Mouse (Mus musculus) heart, postnatal 0 days (tissue): ENCODE measurements around the gene Nhsl1.

Experiments
- CTCF ChIP-seq: IDR thresholded peaks from 2 replicates; pipeline ENCODE4 v1.5.1; 2016; ENCODE audit warnings: antibody characterized with exemption, control low read depth, low read depth
- EP300 ChIP-seq: IDR thresholded peaks from 2 replicates; pipeline ENCODE4 v1.6.1; 2016; ENCODE audit warnings: antibody characterized with exemption, low read depth

DNA sequence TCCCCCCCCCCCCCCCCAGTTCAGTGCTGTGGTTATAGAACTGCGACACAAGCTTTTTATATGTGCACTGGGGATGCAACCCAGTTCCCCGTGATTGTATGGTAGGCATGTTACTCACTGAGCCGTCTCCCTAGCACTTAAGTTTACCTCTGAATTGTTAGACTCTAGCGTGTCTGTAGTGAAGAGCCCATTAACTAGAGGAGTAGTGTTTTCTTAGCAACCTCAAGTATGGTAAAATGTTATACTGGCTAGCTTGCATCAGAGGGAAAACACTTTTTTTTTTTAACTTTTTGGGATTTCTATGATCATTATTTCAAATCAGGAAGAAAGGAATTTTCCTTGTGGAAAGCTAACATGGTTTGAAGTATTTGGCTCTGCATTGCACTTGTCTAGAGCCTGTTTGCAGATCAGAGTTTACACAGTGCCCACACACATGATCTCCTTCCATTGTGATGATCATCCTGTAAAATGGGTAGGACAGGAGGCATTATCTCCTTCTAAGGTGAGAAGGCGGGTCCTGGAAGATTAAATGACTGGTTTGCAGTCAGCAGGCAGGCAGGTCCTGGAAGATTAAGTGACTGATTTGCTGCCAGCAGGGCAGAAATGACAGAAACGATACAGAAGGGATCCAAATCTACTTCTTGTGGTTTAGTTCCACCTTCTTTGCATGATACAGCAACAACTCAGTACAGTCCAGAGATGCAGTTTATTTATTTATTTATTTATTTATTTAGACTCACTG lies 101.6 kb downstream of the Nhsl1 start:
- TF ChIP-seq CTCF (no peak), EP300 (no peak)
